Mouse (Mus musculus) hindbrain, postnatal 0 days (tissue): ENCODE measurements at regions not wholly inside any gene's neighbourhood (a gene's known extent, or its start where the extent isn't known, plus 50 kb on each side); places are given as distances from the start of the nearest gene placed in this dataset.

ENCODE experiments used
- ATAC-seq: fragments of 200-750 bp; cut with Nextera tagmentation; 2 replicates; pipeline ENCODE4 v1.8.0; 2017; ENCODE audit warnings: mild to moderate bottlenecking, moderate TSS enrichment, moderate library complexity
- DNase-seq: peaks from one replicate; pipeline ENCODE4 v3.0.0-alpha.2; 2015; ENCODE audit warnings: low spot score
- H3K27ac ChIP-seq: fragments of 300-500 bp; sonication (generic); 2 replicates; pipeline ENCODE4 v1.5.1; 2014; ENCODE audit warnings: mild to moderate bottlenecking
- H3K27me3 ChIP-seq: fragments of 300-500 bp; sonication (generic); 2 replicates; pipeline ENCODE4 v1.6.1; 2014; ENCODE audit warnings: low read length, mixed read lengths; ENCODE audit not compliant: insufficient read depth
- H3K36me3 ChIP-seq: fragments of 300-500 bp; sonication (generic); 2 replicates; pipeline ENCODE4 v1.6.1; 2014; ENCODE audit warnings: low read length, mixed read lengths; ENCODE audit not compliant: insufficient read depth
- H3K4me1 ChIP-seq: fragments of 300-500 bp; sonication (generic); 2 replicates; pipeline ENCODE4 v1.6.1; 2014; ENCODE audit warnings: antibody characterized with exemption, low read length, mixed read lengths; ENCODE audit not compliant: insufficient read depth
- H3K4me2 ChIP-seq: fragments of 300-500 bp; sonication (generic); 2 replicates; pipeline ENCODE4 v1.6.1; 2014; ENCODE audit warnings: low read depth, mild to moderate bottlenecking, low read length, moderate library complexity, mixed read lengths
- H3K4me3 ChIP-seq: fragments of 300-500 bp; sonication (generic); 2 replicates; pipeline ENCODE4 v1.5.1; 2014; ENCODE audit warnings: low read length
- H3K9ac ChIP-seq: fragments of 300-500 bp; sonication (generic); replicated peaks from 2 replicates; pipeline ENCODE4 v1.6.1; 2014; ENCODE audit warnings: mild to moderate bottlenecking, low read length, moderate library complexity, mixed read lengths
- H3K9me3 ChIP-seq: fragments of 300-500 bp; sonication (generic); 2 replicates; pipeline ENCODE4 v1.6.1; 2016; ENCODE audit warnings: low read length, mixed read lengths
- CTCF ChIP-seq: IDR thresholded peaks from 2 replicates; pipeline ENCODE4 v1.5.1; 2016; ENCODE audit warnings: antibody characterized with exemption, control low read depth, low read depth
- WGBS: fragments of 180-500 bp; shearing (Covaris S2); extraction: QIAGEN DNeasy Blood & Tissue Kit; methylation state at CpG from one replicate; pipeline ENCODE4 v1.1.7; 2014; 5-methylcytosine and 5-hydroxymethylcytosine counted together

- no peak for TF ChIP-seq CTCF
- ATAC-seq (no peak), DNase-seq (peak; percentile 34)
- H3K36me3 ChIP-seq: no peaks in the 10 kb centered on the region
- no peaks in the 10 kb centered on the region for H3K9me3 ChIP-seq
- 58% methylated on average over 11 of the region's 11 CpGs for WGBS
- no peaks in the 10 kb centered on the region for H3K27me3 ChIP-seq
- no peak overlapping the region for H3K4me3 ChIP-seq
- H3K27ac ChIP-seq: no peak overlapping the region
- no peak overlapping the region for H3K9ac ChIP-seq
- no peak overlapping the region for H3K4me2 ChIP-seq
- no peaks in the 10 kb centered on the region for H3K4me1 ChIP-seq
Observed at GRCm38 (mm10) chr6:143614431-143614987, 447.5 kb downstream of the Etnk1 start.

GRCm38 (mm10) chr6:143615361-143615760 lies 448.3 kb downstream of the Etnk1 start:
- Histone ChIP-seq H3K4me3 (no peak overlapping the region), H3K36me3 (no peaks in the 10 kb centered on the region), H3K27ac (no peak overlapping the region), H3K9ac (no peak overlapping the region), H3K4me1 (no peaks in the 10 kb centered on the region), H3K4me2 (no peak overlapping the region), H3K27me3 (no peaks in the 10 kb centered on the region), H3K9me3 (no peaks in the 10 kb centered on the region)
- ATAC-seq: no peak
- 86% methylated on average over 8 of the region's 8 CpGs for WGBS
- no peak for DNase-seq
- TF ChIP-seq CTCF: no peak

GRCm38 (mm10) chr6:143616386-143616785 lies 449.4 kb downstream of the Etnk1 start:
- H3K9ac ChIP-seq: no peak overlapping the region
- H3K27ac ChIP-seq: no peak overlapping the region
- DNase-seq (no peak), ATAC-seq (no peak)
- H3K36me3 ChIP-seq: no peaks in the 10 kb centered on the region
- H3K9me3 ChIP-seq: no peaks in the 10 kb centered on the region
- no peak overlapping the region for H3K4me3 ChIP-seq
- H3K4me1 ChIP-seq: no peaks in the 10 kb centered on the region
- TF ChIP-seq CTCF: no peak
- no peak overlapping the region for H3K4me2 ChIP-seq
- H3K27me3 ChIP-seq: no peaks in the 10 kb centered on the region
- 90% methylated on average over 4 of the region's 4 CpGs for WGBS

- H3K4me1 ChIP-seq: no peaks in the 10 kb centered on the region
- H3K9me3 ChIP-seq: no peaks in the 10 kb centered on the region
- H3K4me3 ChIP-seq: no peak overlapping the region
- H3K36me3 ChIP-seq: no peaks in the 10 kb centered on the region
- no peak overlapping the region for H3K4me2 ChIP-seq
- H3K27ac ChIP-seq: no peak overlapping the region
- no peak for TF ChIP-seq CTCF
- WGBS: 74% methylated on average over 10 of the region's 10 CpGs
- H3K9ac ChIP-seq: no peak overlapping the region
- no peaks in the 10 kb centered on the region for H3K27me3 ChIP-seq
- ATAC-seq (no peak), DNase-seq (no peak)
Observed at GRCm38 (mm10) chr6:143618558-143618957, 451.5 kb downstream of the Etnk1 start.

- Histone ChIP-seq H3K4me3 (no peak overlapping the region), H3K9me3 (no peaks in the 10 kb centered on the region), H3K27ac (no peak overlapping the region), H3K36me3 (no peaks in the 10 kb centered on the region), H3K4me2 (no peak overlapping the region), H3K27me3 (no peaks in the 10 kb centered on the region), H3K9ac (no peak overlapping the region), H3K4me1 (no peaks in the 10 kb centered on the region)
- DNase-seq: no peak
- no peak for ATAC-seq
- WGBS: 75% methylated on average over 2 of the region's 2 CpGs
- no peak for TF ChIP-seq CTCF
Observed at GRCm38 (mm10) chr6:143620583-143620982, 453.6 kb downstream of the Etnk1 start.

- WGBS: 78% methylated on average over 2 of the region's 2 CpGs
- Histone ChIP-seq H3K27ac (no peak overlapping the region), H3K27me3 (no peaks in the 10 kb centered on the region), H3K4me2 (no peak overlapping the region), H3K4me1 (no peaks in the 10 kb centered on the region), H3K36me3 (no peaks in the 10 kb centered on the region), H3K4me3 (no peak overlapping the region), H3K9me3 (no peaks in the 10 kb centered on the region), H3K9ac (no peak overlapping the region)
- ATAC-seq (no peak), DNase-seq (no peak)
- no peak for TF ChIP-seq CTCF
Observed at GRCm38 (mm10) chr6:143622161-143622560, 455.1 kb downstream of the Etnk1 start.

DNA sequence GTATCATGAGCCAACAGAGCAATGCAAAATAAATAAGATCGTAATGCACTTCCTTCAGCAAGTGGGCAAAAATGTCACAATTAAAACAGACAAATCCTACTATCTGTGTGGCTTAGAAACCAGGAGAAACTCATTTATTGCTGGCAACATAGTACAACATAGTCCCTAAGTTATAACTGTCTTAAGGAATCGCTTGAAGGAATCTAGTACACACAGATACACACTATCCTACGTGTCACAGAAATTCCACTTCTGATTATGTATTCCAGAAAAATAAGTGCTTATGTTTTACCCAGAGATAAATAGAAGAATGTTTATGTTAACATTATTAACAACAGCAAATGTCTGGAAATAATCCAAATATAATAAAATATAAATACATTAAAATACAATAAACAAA lies 457.9 kb downstream of the Etnk1 start:
- WGBS: 84% methylated on average over 3 of the region's 3 CpGs
- TF ChIP-seq CTCF: no peak
- Histone ChIP-seq H3K9ac (no peak overlapping the region), H3K36me3 (no peaks in the 10 kb centered on the region), H3K4me3 (no peak overlapping the region), H3K4me1 (no peaks in the 10 kb centered on the region), H3K4me2 (no peak overlapping the region), H3K27me3 (no peaks in the 10 kb centered on the region), H3K9me3 (no peaks in the 10 kb centered on the region), H3K27ac (no peak overlapping the region)
- DNase-seq: no peak
- no peak for ATAC-seq
